Mouse (Mus musculus): ENCODE data around the gene Atp2a2.

DNA sequence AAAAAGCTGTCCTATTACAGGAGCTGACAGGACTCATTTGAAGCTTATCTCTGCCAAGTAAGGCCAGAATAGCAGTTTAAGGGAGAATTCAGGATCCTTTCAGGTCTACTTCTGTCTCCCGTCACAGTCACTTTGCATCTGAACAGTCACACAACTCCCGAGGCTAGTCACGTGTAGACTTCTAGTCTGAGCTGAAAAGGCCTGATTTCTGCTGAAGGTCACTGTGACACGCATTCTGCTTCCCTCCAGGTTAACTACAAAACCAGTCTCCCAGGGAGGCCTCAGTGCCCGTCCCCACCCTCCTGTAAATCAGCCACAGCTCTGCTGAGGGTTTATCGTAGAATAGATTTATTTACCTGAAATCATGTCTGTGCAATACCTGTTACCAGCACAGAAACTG lies 48.8 kb downstream of the Atp2a2 start:
- no peak for TF ChIP-seq TAL1 (IDR thresholded peaks at IDR 0.05; ENCODE audit: low read length)
- no peak for TF ChIP-seq GATA1 (IDR thresholded peaks at IDR 0.05; ENCODE audit: low read length)
